ENCODE assay signal across 18 mouse cellular contexts in the genomic region with DNA sequence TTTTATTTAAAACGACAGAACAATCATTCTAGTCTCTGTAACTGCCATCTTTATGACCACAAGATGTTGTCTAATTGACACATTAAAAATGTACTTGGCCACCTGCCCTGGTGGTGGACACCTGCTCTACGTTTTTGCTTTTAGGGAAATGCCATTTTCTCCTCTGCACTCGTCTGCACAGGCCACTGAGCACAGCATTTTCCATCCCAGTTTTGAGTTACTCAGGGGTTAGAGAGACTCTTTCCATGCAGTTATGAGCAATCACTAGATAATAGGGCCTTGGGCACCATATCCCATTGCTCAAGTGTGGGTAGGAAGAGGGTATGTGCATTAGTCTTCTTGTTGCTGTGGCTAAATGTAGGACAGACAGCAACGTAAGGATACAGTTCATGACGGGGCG.
"Had no signal": no experiment of that assay in that cellular context is flagged by ENCODE, and none has a peak within 500 bp of the region (broad histone marks: within the 10 kb centered on the region; RNA-seq: fewer than 3 reads in every experiment).

No protein-coding gene starts in this region.

- H3K9me3 ChIP-seq: liver, embryonic 15.5 days; lung, embryonic 15.5 days; midbrain, embryonic 12.5 days; neural tube, embryonic 12.5 days; stomach, embryonic 15.5 days had no signal

- H3K4me2 ChIP-seq: liver, embryonic 15.5 days; lung, embryonic 15.5 days; midbrain, embryonic 12.5 days; neural tube, embryonic 12.5 days; stomach, embryonic 15.5 days had no signal

- DNase-seq: liver, postnatal 0 days; lung, adult 2 months; lung, postnatal 14 days; lung, postnatal 36 days; midbrain, embryonic 14.5 days; right cerebral cortex, postnatal 14 days; thymus, adult 2 months; thymus, postnatal 25 days; thymus, postnatal 4 days had no signal

- H3K9ac ChIP-seq: liver, embryonic 15.5 days; liver, postnatal 0 days; lung, embryonic 15.5 days; midbrain, embryonic 12.5 days; neural tube, embryonic 12.5 days; stomach, embryonic 15.5 days had no signal

- H3K4me3 ChIP-seq: liver, embryonic 15.5 days; lung, embryonic 15.5 days; midbrain, embryonic 12.5 days; neural tube, embryonic 12.5 days; stomach, embryonic 15.5 days had no signal

- ATAC-seq: liver, postnatal 0 days; lung, postnatal 0 days; midbrain, embryonic 16.5 days had no signal

- H3K36me3 ChIP-seq: liver, embryonic 15.5 days; lung, embryonic 15.5 days; midbrain, embryonic 12.5 days; neural tube, embryonic 12.5 days; stomach, embryonic 15.5 days had no signal

- H3K27me3 ChIP-seq: liver, embryonic 15.5 days; lung, embryonic 15.5 days; midbrain, embryonic 12.5 days; neural tube, embryonic 12.5 days; stomach, embryonic 15.5 days had no signal

- H3K4me1 ChIP-seq: liver, embryonic 15.5 days; lung, embryonic 15.5 days; neural tube, embryonic 12.5 days; stomach, embryonic 15.5 days had no signal

- H3K27ac ChIP-seq: liver, embryonic 15.5 days; lung, embryonic 15.5 days; macrophage; midbrain, embryonic 12.5 days; neural tube, embryonic 12.5 days; stomach, embryonic 15.5 days; stomach, postnatal 0 days had no signal
